Mouse (Mus musculus) layer of hippocampus, postnatal 25 days (tissue): ENCODE data around the gene Apobec1. TPM values are rescaled to one million over a fixed set of nuclear protein-coding genes. Genes with fewer than 3 reads are reported as not detected.
A peak's percentile ranks its signal among the peaks of the same experiment; 100 is the strongest.
"Not testable (repeated sequence)": the region's sequence is repeated elsewhere in the genome, so short reads cannot be mapped to it uniquely, and the experiment has no call there.

Source experiments
- DNase-seq, 2 experiments: peaks; one replicate each; pipeline ENCODE4 v3.0.0; 2022; ENCODE audit warnings: mixed read lengths in 2 of 2, low spot score in 1 of 2; ENCODE audit errors: extremely low spot score in 1 of 2
- total RNA-seq, 2 experiments: library from RNA; stranded (reverse); gene quantifications; 2 replicates each; pipeline ENCODE4 v1.2.3; 2021

Apobec1 gene
- total RNA-seq, 2 experiments from 2014 or later = 1.7 to 2.9 TPM

GRCm38 (mm10) chr6:122565070-122565784 lies 37.0 kb downstream of the Apobec1 start:
- no peak for DNase-seq

GRCm38 (mm10) chr6:122562463-122562862 lies 39.8 kb downstream of the Apobec1 start:
- DNase-seq = peak; percentile 20 to 76

GRCm38 (mm10) chr6:122561005-122561404 lies 41.2 kb downstream of the Apobec1 start:
- no peak for DNase-seq

- DNase-seq = peak; percentile 52 to 74
Measured at GRCm38 (mm10) chr6:122560427-122560826, 41.8 kb downstream of the Apobec1 start.

GRCm38 (mm10) chr6:122556959-122557561 lies 45.2 kb downstream of the Apobec1 start:
- peak; percentile 52 to 88 for DNase-seq

- DNase-seq = no peak
Measured at GRCm38 (mm10) chr6:122555266-122555665, 47.0 kb downstream of the Apobec1 start.

- DNase-seq = no peak
Measured at GRCm38 (mm10) chr6:122554102-122554501, 48.1 kb downstream of the Apobec1 start.

GRCm38 (mm10) chr6:122553606-122554005 lies 48.6 kb downstream of the Apobec1 start, which contains the start of gene Aicda:
TSS of gene Aicda (plus strand) at chr6:122553801.
- DNase-seq = no peak

- DNase-seq = no peak
Measured at GRCm38 (mm10) chr6:122545948-122546347, 56.3 kb downstream of the Apobec1 start.

GRCm38 (mm10) chr6:122545289-122545882 lies 56.9 kb downstream of the Apobec1 start:
- DNase-seq = no peak

- no peak for DNase-seq
Measured at GRCm38 (mm10) chr6:122544672-122545071, 57.6 kb downstream of the Apobec1 start.

- no peak for DNase-seq
Measured at GRCm38 (mm10) chr6:122543574-122543973, 58.7 kb downstream of the Apobec1 start.

GRCm38 (mm10) chr6:122542459-122542858 lies 59.8 kb downstream of the Apobec1 start:
- DNase-seq = not testable (repeated sequence)

GRCm38 (mm10) chr6:122539564-122539963 lies 62.7 kb downstream of the Apobec1 start:
- no peak for DNase-seq

- DNase-seq = no peak
Measured at GRCm38 (mm10) chr6:122534032-122534431, 68.2 kb downstream of the Apobec1 start.

- no peak for DNase-seq
Measured at GRCm38 (mm10) chr6:122532883-122533302, 69.4 kb downstream of the Apobec1 start.

GRCm38 (mm10) chr6:122531466-122532174 lies 70.6 kb downstream of the Apobec1 start:
- no peak for DNase-seq

- no peak for DNase-seq
Measured at GRCm38 (mm10) chr6:122528136-122528535, 74.1 kb downstream of the Apobec1 start.
